Mouse (Mus musculus): ENCODE results near the gene Nfasc. TPM values are rescaled to one million over a fixed set of nuclear protein-coding genes. Genes with fewer than 3 reads are reported as not detected.

Gene Nfasc
- total RNA-seq, 2 experiments from 2014 or later = 155 to 161 TPM

DNA sequence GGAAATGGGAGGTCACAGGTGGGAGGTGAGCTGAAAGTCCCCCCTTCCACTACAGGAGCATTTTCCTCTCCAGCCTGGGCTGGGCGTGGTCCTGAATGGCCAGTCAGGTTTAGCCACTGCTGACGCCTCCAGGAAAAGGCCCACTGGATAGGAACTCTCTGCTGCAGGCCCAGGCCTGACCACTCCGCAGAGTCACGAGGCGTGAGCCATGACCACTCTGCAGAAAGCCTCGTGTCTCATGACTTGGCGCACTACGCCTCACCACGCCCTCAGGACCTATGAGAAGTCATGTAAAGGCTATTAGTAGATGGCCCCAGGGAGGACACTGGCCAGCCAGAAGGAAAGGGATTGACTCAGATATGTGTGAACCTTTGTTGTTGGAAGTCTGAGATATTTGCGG is 23.6 kb upstream of the Nfasc start:
- intact Hi-C loops (cut with DNase I) = no loop called here
- Histone ChIP-seq H3K4me3 (no peak overlapping the region), H3K27ac (no peak overlapping the region)
- DNase-seq (ENCODE audit: extremely low spot score in 1 of 2, low spot score in 2 of 2) = no peak
- no peak for TF ChIP-seq CTCF (IDR thresholded peaks at IDR 0.05)

DNA sequence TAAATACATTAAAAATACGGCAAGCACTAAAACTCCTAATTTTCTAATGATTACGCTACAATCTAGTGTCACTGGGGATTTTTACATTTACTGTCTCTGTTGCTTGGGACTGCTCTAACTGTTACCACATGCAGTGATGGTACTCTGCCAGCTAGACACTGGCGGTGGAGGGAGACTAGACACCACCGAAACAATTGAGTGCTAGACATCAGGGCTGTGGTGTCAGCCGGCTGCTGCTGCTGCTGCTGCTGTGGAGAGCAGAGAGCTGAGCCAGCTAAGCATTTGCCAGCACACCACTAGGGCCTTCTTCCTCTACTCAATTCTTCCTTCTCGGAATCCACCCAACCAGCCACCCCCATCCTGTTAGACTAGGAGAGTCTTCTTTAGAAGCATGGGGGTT is 17.8 kb upstream of the Nfasc start:
- no peak for DNase-seq (ENCODE audit: extremely low spot score in 1 of 2, low spot score in 2 of 2)
- TF ChIP-seq CTCF (IDR thresholded peaks at IDR 0.05) = no peak
- H3K4me3 ChIP-seq = no peak overlapping the region
- no peak overlapping the region; the same call in 1 of the 2 replicates for H3K27ac ChIP-seq
- intact Hi-C loops (cut with DNase I) = loop anchor here (2.0 to 10.0 kb wide), 3 partner anchors 121 to 335 kb away; partner anchors contain the start of gene Lrrn2

GRCm38 (mm10) chr1:132758656-132759370 is 17.2 kb upstream of the Nfasc start:
- peak; percentile 60 for TF ChIP-seq CTCF (IDR thresholded peaks at IDR 0.05)
- intact Hi-C loops (cut with DNase I) = loop anchor here (1.0 to 10.0 kb wide), 4 partner anchors 122 to 336 kb away; partner anchors contain the start of gene Lrrn2
- peak; percentile 78 for DNase-seq (ENCODE audit: extremely low spot score in 1 of 2, low spot score in 2 of 2)
- Histone ChIP-seq H3K4me3 (peak overlapping the region; percentile 49), H3K27ac (peak overlapping the region; percentile 63; the same call in 1 of the 2 replicates)

DNA sequence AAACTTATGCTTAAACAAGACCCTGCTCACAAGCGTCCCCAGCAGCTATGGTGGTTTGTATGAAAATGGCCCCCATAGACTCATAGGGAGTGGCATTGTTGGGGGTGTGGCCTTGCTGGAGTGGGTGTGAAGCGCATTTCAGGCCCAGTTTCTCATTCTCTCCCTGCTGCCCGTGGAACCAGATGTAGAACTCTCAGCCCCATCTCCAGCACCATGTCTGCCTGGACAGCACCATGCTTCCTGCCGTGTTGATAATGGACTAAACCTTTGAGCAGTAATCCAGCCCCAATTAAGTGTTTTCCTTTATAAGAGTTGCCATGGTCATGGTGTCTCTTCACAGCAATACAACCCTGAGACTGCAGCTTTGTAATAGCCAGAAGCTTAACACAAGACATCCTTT is 13.6 kb upstream of the Nfasc start:
- Histone ChIP-seq H3K27ac (no peak overlapping the region), H3K4me3 (no peak overlapping the region)
- DNase-seq (ENCODE audit: extremely low spot score in 1 of 2, low spot score in 2 of 2) = no peak
- TF ChIP-seq CTCF (IDR thresholded peaks at IDR 0.05) = no peak
- intact Hi-C loops (cut with DNase I) = loop anchor here (10.0 kb wide), 1 partner anchor 340 kb away; no protein-coding TSS in a partner anchor

GRCm38 (mm10) chr1:132749217-132749884 is 7.8 kb upstream of the Nfasc start:
- intact Hi-C loops (cut with DNase I) = no loop called here
- Histone ChIP-seq H3K27ac (peak overlapping the region; percentile 55), H3K4me3 (no peak overlapping the region)
- no peak for TF ChIP-seq CTCF (IDR thresholded peaks at IDR 0.05)
- DNase-seq (ENCODE audit: extremely low spot score in 1 of 2, low spot score in 2 of 2) = no peak

- DNase-seq (ENCODE audit: extremely low spot score in 1 of 2, low spot score in 2 of 2) = peak in 1 of 2 experiments; percentile 58
- TF ChIP-seq CTCF (IDR thresholded peaks at IDR 0.05) = no peak
- intact Hi-C loops (cut with DNase I) = no loop called here
Measured at GRCm38 (mm10) chr1:132746302-132746701, 4.7 kb upstream of the Nfasc start.

DNA sequence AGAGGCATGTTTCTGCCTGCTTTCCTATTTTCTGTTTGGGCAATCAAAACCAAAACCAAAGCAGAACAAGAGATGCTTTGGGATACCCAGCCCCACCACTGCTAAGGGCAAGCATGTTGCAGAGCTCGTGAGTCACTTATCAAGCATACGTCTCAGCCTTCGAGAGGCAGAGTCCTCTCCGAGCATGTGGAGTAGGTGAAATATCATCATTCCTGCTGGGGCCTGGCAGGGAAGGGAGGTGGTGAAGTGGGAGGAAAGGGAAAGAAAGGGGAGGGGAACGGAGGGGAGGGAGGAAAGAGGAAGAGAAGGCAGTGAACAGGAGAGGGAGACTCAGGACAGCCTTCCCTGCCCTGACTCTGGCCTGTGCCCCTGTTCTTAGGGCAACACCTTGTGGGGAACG is 4.0 kb upstream of the Nfasc start:
- DNase-seq (ENCODE audit: extremely low spot score in 1 of 2, low spot score in 2 of 2) = no peak
- Histone ChIP-seq H3K4me3 (no peak overlapping the region), H3K27ac (peak overlapping the region; percentile 61)
- TF ChIP-seq CTCF (IDR thresholded peaks at IDR 0.05) = no peak
- intact Hi-C loops (cut with DNase I) = no loop called here

More at GRCm38 (mm10) chr1:132746302-132746701, 4.7 kb upstream of the Nfasc start:
- H3K4me3 ChIP-seq = no peak overlapping the region
- H3K27ac ChIP-seq = peak overlapping the region; percentile 61

DNA sequence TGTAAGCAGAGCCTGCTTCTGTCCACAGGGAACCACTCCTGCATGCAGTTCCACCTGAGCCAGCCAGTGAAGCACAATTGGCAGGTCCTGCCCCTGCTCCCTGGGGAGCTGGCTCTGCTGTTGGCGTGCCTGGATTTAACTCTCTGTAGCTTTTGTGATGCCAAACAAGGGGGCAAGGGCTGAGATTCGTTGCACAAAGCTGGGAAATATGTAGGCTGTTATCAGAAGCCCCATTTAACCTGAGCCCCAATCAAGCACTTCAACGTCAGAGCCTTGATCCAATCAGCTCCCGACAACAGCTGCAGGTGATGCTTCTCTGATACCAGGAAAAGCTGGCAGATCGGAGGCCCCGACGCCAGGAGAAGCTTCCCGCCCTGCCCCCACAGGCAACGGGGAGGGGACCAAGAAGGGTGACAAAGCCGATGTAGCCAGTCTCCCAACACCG is 2.5 kb downstream of the Nfasc start:
- DNase-seq (ENCODE audit: extremely low spot score in 1 of 2, low spot score in 2 of 2) = peak; percentile 64 to 74
- intact Hi-C loops (cut with DNase I) = no loop called here
- Histone ChIP-seq H3K4me3 (peak overlapping the region; percentile 53), H3K27ac (peak overlapping the region; percentile 67)
- TF ChIP-seq CTCF (IDR thresholded peaks at IDR 0.05) = no peak

DNA sequence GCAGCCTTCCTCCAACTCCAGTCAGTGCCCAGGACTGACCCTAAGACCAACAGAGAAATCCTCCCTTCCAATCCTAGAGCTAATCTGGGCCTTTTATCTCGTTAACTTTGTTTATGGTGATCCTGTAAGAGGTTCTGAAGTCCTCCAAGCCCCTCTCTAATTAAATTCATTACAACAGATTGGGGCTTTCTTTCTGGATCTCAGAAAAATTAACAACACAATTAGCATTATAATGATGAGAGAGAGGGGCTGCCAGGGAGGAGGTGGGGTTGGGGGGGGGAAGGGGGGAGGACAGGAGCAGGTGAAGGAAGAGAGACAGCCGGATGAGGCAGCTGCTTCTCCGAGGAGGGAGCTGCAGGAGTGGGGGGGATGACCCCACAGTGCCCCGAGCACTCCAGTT is 5.4 kb downstream of the Nfasc start:
- Histone ChIP-seq H3K4me3 (no peak overlapping the region), H3K27ac (no peak overlapping the region)
- intact Hi-C loops (cut with DNase I) = no loop called here
- no peak for TF ChIP-seq CTCF (IDR thresholded peaks at IDR 0.05)
- DNase-seq (ENCODE audit: extremely low spot score in 1 of 2, low spot score in 2 of 2) = no peak

DNA sequence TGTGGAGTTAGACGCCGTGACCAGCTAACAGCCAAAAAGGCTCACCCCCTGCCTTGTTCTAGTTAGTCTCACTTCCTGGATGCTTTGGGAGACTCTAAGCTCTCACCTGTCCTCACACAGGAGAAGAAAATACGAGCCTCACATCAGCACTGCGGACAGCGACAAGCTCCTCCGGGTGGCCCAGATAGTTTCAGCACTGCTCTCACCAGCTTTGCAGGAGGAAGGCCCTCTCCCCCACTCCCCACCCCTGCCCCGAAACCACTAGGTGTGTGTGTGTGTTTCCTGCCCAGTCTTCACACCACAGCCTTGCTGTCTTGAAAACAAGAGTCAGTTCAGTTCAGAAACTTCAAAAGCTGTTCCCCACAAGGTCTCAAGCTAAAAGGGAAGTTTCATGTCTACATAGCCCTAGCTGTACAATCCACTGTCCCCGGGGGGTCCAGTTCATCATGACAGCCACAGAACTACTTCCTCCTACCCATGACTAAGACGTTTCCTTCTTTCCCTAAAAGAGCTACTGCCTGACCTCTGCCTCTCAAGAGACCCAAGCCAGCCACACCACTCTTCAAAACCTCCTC is 7.6 kb downstream of the Nfasc start:
- DNase-seq (ENCODE audit: extremely low spot score in 1 of 2, low spot score in 2 of 2) = no peak
- H3K4me3 ChIP-seq = no peak overlapping the region
- no peak for TF ChIP-seq CTCF (IDR thresholded peaks at IDR 0.05)
- no peak overlapping the region for H3K27ac ChIP-seq
- intact Hi-C loops (cut with DNase I) = no loop called here

DNA sequence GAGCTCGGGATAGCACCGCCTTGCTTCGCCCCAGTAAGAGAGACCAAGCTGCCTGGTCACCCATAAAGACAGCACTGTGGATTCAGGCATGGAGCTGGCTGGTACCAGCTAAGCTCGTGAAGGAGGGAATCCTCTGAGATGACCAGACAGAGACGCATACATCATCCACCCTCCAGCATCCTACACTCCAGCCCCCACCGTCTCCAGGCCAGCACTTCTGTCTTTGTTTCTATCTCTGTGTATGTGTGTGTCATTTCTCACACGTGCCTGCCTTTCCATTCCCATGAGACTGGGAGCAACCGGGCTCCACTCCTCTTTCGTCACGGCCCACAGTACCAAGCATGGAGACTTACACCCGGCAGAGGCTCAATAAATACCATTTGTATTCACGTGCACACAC is 9.3 kb downstream of the Nfasc start:
- intact Hi-C loops (cut with DNase I) = no loop called here
- 0 out of 2 replicates have a peak overlapping the region, but pooled peaks have one; percentile 34 for H3K27ac ChIP-seq
- H3K4me3 ChIP-seq = no peak overlapping the region
- no peak for DNase-seq (ENCODE audit: extremely low spot score in 1 of 2, low spot score in 2 of 2)
- TF ChIP-seq CTCF (IDR thresholded peaks at IDR 0.05) = no peak

GRCm38 (mm10) chr1:132727548-132727947 is 14.0 kb downstream of the Nfasc start:
- Histone ChIP-seq H3K27ac (no peak overlapping the region), H3K4me3 (no peak overlapping the region)
- peak; percentile 38 to 48 for DNase-seq (ENCODE audit: extremely low spot score in 1 of 2, low spot score in 2 of 2)
- intact Hi-C loops (cut with DNase I) = no loop called here
- TF ChIP-seq CTCF (IDR thresholded peaks at IDR 0.05) = no peak

Measured in left cerebral cortex, adult 2 months (tissue).